Mouse (Mus musculus) liver (tissue): ENCODE measurements around the gene Ttll6.
"Not testable (repeated sequence)": the region's sequence is repeated elsewhere in the genome, so short reads cannot be mapped to it uniquely, and the experiment has no call there.

Experiments used
- DNase-seq: peaks from one replicate; pipeline ENCODE4 v3.0.0-alpha.2; 2020; ENCODE audit warnings: mixed read lengths

The Ttll6 gene

GRCm38 (mm10) chr11:96133239-96133865 is at the start of gene Ttll6:
Ttll6 (plus strand) TSS chr11:96133786.
- peak; percentile 70 for DNase-seq

- DNase-seq: no peak
These were observed 45.6 kb upstream of the Ttll6 start for GRCm38 (mm10) chr11:96087981-96088380.

- DNase-seq: no peak
These were observed 42.5 kb upstream of the Ttll6 start for GRCm38 (mm10) chr11:96091073-96091472.

GRCm38 (mm10) chr11:96092674-96093291 is 40.8 kb upstream of the Ttll6 start:
- no peak for DNase-seq

DNA sequence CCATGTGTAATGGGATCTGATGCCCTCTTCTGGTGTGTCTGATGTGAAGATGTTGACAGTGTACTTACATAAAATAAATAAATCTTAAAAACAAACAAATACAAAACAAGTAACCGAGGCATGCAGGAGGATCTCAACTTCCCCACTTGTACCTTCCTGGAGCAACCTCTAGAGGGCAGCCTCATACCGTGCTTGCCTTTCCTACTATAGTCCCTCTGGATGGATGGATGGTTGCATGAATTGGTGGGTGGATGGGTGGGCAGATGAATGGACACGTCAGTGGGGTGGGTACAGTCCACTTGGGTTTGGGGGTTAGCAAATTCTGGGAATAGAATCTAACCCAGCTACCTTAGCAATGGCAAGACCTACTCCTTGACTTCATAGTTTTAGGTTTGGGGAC is 40.2 kb upstream of the Ttll6 start:
- peak; percentile 46 for DNase-seq

DNA sequence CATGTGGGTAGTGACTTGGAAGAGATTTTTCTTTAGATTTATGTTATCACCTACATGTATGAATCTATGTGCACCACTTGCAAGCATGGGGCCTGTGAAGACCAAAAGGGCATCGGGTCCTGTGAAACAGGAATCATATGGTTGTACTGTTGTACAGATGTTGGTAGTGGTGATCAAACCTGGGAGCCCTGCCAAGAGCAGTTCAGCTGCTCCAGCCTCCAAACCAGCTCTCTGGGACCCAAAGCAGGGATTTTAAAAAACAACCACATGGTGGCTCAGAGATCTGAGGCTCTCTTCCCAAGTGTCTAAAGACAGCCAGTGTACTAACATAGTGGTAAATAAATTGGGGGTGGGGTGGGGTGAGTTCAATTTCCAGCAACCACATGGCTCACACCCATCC is 25.2 kb upstream of the Ttll6 start:
- DNase-seq: no peak

- DNase-seq: not testable (repeated sequence)
These were observed 22.6 kb upstream of the Ttll6 start for GRCm38 (mm10) chr11:96110950-96111349.

DNA sequence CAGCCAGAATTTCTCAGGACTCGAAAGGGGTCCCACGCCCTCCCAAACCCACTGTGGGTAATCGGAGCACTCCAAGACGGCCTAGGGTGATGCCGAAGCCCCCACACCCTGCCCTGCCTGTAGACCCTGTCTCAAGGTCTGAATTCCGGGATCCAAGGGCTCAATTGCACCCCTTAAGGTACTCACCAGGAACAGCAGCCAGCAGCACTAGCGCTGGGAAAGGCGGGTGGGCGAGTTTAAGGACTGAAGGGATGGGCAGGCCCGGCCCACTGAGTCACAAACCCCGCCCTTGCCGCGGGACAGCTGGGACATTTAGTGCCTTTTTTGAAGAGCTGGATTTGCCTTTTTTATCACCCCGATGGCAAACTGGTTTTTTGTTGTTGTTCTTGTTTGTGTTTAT is 21.8 kb upstream of the Ttll6 start, which contains the start of gene Calcoco2:
Gene Calcoco2, minus strand, starts transcription at position 214 of the 400 bp plus-strand sequence.
- DNase-seq: no peak

DNA sequence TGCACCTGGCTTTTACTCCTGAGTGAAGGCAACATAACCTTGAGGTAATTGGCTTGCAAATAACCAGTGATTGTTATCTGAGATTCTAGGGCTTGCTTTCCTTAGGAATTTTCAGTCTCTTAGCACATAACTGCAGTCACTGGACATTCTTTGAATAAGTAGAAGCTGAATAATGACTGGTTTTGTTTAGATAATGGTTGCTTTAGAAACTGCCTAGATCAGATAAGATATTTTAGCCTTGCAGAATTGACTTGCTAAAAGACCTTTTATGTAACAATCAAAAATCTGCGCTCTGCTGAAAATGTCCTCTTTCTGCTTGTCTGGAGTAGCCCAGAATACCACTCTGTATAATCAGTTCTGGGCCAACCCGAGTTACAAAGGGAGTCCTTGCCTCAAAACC is 19.5 kb upstream of the Ttll6 start:
- no peak for DNase-seq

- no peak for DNase-seq
These were observed 18.2 kb upstream of the Ttll6 start for GRCm38 (mm10) chr11:96115416-96115815.

DNA sequence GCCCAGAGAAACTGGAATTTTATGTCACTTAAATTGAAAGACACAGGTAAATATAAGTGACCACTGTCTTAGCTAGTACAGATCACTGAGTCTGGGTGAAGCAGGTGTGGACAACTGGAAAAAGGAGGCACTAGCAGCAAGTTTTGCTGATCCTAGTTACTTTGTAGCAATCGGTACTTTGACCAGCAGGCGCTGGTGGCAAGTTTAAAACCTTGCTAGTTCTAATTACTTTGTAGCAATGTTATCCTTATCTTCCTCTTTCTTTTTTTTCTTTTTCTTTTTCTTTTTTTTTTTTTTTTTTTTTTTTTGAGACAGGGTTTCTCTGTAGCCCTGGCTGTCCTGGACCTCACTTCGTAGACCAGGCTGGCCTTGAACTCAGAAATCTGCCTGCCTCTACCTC is 17.5 kb upstream of the Ttll6 start:
- no peak for DNase-seq

DNA sequence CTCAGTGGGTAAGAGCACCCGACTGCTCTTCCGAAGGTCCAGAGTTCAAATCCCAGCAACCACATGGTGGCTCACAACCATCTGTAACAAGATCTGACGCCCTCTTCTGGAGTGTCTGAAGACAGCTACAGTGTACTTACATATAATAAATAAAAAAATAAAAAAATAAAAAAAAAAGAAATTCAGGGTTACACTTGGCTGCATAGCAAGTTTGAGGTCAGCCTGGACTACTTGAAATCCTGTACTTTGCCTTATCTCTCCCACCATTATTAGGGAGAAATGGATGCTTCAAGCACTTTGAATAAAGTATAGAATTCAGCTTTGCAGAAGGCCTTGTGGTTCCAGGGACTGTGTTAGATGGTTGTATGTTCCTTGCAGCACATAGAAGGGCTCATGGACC is 16.7 kb upstream of the Ttll6 start:
- not testable (repeated sequence) for DNase-seq

DNA sequence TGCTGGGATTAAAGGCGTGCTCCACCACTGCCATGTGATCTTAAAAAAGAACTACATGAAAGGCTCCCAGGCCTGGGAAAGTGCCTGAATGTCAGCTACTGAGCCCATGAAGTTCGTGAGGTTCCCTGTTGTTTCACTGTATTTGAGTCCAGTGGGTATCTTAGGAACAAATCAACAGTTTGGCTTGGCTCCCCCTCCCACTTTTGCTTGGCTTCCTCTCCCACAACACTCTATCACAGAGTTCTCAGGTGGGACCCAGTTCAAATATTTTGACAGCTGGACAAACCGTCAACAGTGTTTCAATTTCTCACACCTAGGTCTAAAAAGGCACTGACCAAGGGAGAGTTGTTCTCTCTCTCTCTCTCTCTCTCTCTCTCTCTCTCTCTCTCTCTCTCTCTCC is 14.2 kb upstream of the Ttll6 start:
- no peak for DNase-seq

DNA sequence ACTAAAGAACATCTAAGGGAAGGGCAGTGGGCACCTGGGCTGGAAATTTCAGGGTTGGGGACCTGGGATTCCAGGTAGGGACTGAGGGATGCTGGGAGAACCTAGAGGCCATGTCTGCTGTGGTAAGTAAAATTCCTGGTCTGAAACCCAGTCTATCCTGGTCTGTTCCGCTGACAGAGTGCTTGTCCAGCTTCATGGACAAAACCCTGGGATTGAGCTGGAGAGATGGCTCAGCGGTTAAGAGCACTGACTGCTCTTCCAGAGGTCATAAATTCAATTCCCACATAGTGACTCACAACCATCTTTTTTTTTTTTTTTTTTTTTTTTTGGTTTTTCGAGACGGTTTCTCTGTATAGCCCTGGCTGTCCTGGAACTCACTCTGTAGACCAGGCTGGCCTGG is 10.8 kb upstream of the Ttll6 start:
- not testable (repeated sequence) for DNase-seq

DNA sequence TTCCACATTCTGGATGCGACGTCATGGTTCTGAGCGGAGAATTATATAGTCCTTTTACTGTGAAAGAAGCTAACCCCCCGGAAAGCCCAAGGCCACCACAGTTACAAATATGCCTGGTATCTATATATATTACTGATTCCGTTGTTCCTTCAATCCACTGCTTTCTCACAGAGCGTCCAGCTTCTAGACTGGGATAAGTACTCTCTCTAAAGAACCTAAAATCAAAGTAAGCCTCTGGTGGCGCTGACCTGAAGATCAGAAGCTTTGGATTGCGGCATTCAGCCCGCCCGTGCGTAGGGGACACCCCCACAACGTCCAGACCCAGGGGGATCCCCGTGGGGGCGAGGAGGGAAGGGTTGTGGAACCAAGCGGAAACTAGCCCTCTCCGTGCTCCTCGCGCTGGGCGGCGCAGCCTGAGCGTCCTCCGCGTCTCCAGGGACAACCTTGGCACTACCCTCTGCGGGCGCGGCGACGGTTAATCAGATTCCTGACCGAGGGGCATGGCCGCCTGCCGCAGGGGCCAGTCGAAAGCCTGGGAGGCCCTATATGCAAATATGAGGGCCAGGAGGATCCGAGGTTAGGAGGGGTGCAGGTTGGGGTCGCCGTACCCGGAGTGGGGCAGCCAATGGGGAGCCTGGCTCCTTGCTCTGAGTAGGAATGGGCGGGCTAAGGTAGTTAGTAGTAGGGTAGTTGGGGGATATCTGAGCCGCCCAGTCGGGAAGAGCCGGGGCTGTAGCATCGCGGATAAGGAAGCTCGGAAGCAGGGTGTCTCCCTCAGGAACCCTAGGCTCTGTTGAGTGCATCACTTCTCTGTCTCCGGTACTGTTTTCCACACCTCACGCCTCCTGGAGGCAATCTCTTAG is 9.3 kb upstream of the Ttll6 start:
- peak; percentile 16 for DNase-seq

DNA sequence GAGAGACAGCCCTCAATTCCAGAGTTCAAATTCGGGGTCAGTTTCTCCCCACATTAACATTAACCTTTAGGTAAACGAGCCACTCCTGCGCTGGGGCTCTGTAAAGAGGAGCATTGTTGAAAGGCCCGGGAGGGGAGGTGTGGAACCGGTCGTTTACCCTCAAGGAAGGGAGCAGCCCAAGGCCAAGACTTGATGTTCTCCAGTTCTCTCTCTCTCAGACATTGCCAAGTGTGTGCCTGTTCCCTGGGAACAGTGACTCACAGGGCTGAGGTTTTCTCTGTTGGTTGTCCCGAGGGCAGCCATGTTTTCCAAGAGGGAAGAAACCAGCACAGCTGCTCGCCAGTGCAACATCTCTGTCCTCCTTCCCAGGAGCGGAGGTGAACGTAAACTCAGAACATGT is 3.0 kb upstream of the Ttll6 start:
- no peak for DNase-seq

DNA sequence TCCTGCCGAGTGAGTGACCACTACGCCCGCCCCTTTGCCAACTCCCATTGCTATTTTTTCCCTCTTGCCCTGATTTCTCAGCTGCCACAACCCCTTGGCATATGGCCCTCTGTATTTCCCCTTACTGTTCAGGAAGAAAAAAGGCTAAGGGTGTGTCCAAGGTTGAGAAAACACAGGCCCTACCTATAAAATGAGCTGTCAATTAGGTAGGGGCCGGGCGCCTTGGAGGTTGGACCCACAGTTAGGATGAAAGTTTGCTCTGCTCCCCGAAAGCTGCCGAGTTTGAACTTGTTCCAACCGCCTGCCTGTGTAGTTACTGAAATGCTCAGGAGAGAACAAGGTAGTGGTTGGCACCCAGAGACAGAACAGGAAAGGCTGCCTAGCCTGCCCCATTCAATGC is 2.3 kb downstream of the Ttll6 start:
- no peak for DNase-seq

GRCm38 (mm10) chr11:96140726-96141175 is 7.2 kb downstream of the Ttll6 start:
- DNase-seq: peak; percentile 25

DNA sequence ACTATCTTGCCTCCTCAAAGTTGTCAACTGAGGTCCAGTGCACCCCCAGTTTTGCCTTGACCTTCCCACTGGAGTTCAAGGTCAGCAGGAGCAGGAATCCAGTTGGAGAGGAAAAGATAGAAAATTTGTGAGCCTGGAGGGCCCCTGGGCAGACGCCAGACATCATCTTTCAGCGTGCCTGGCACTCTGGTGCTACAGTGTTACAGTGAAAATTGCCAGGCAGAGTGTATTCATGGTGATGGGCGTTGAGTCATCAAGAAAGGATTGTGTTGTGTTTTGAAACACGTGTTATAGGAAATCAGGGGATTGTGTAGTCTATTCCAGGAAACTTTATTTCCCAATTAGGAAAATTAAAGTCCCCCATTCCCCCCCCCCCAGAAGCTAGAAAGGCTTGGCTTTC is 10.2 kb downstream of the Ttll6 start:
- no peak for DNase-seq

- DNase-seq: peak; percentile 66
These were observed 12.2 kb downstream of the Ttll6 start for GRCm38 (mm10) chr11:96145622-96146270.

GRCm38 (mm10) chr11:96147471-96147870 is 13.9 kb downstream of the Ttll6 start:
- DNase-seq: no peak

DNA sequence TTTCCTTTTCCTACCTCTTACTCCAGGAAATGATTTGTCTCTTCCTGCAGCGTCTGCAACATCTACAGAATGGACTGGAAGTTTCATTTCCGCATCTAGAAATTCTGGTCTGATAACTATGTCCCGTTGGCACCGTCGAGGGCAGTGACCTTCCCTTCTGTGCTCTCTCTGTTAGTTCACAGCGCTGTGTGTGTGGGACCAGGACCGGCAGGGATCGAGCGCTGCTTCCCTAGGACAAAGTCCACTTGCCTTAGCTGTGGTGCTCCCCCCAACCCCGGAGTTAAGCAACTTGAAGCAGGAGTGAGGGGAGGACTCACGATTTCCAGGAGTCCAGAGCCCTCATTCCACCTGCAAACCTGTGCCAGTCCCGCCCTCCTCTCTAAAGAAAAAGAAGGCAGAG is 31.2 kb downstream of the Ttll6 start:
- DNase-seq: peak; percentile 17

DNA sequence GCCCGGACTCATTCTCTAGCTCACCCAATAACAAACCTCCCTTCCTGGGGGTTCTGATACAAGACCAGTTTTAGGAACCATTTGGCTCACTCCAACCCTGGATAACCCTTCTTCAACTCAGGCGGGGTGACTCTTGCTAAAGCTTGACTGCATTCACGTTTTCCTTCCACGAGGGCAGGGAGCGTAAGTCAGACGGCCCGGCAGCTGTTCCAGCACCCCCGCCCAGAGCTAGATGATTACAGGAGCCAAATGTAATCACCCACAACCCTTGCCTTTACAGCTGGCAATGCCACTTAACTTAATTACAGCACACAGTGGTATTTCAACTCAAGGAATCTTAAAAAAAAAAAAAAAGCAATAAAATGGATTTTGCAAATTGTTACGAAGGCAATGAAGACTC is 34.5 kb downstream of the Ttll6 start:
- DNase-seq: no peak
